Mouse (Mus musculus): ENCODE data around the gene Inpp4b. TPM values are rescaled to one million over a fixed set of nuclear protein-coding genes. Genes with fewer than 3 reads are reported as not detected.
A peak's percentile ranks its signal among the peaks of the same experiment; 100 is the strongest.

The Inpp4b gene
- polyA plus RNA-seq, 1 experiment from 2014 or later: 11.0 TPM

DNA sequence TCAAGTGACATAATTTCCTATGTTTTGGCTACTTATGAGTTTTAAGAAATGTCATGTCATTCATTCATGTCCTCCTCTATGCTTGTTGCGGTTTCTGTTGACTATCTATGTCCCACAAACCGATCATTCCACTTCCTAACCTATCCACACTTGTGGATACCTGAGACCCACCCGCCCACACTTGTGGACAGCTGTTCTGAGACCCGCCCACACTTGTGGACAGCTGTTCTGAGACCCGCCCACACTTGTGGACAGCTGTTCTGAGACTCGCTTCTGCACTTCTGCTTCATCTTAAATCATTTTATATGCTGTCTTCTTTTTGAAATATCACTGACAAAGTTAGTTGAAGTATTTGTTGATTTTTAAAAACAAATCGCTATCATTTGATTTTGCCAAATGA lies 400.2 kb downstream of the Inpp4b start:
- WGBS: 93% methylated on average over 7 of the region's 7 CpGs
- H3K4me2 ChIP-seq (ENCODE audit: low read length): no peak overlapping the region

DNA sequence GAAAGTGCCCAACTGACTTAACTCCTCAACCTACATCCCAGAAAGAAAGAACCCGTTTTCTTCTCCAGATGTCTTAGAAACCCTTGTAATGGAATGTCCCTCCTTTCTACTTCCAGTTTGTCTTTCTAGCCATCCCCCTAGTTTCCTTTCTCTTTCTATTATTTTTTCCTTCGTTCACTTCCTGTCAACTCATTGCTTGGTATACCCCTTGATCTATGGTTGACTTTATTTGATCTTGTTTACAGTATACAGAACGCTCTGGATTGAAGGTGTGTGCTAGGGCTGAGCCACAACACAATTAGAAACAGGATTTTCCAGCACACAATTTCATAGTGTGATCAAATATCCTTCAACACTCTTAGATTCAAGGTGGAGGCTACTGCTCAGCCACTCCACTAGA lies 400.7 kb downstream of the Inpp4b start:
- Histone ChIP-seq H3K27me3 (ENCODE audit: control insufficient read depth, insufficient read depth, low read depth, low read length) (no peaks in the 10 kb centered on the region), H3K36me3 (ENCODE audit: control insufficient read depth, insufficient read depth, low read length) (no peaks in the 10 kb centered on the region), H3K27ac (ENCODE audit: low read length) (no peak overlapping the region), H3K9me3 (replicated peaks; ENCODE audit: control insufficient read depth, low read length, poor library complexity, severe bottlenecking) (no peaks in the 10 kb centered on the region), H3K4me1 (ENCODE audit: control insufficient read depth, insufficient read depth, low read length) (no peaks in the 10 kb centered on the region), H3K9ac (ENCODE audit: low read depth, low read length) (no peak overlapping the region), H3K4me3 (ENCODE audit: low read depth, low read length) (no peak overlapping the region), H3K4me2 (ENCODE audit: low read length) (no peak overlapping the region)
- no peak for ATAC-seq
- whole genome bisulfite sequencing: 93% methylated on average over 3 of the region's 3 CpGs

More for the DNA sequence above, 400.2 kb downstream of the Inpp4b start:
- H3K27me3 ChIP-seq (ENCODE audit: control insufficient read depth, insufficient read depth, low read depth, low read length): no peaks in the 10 kb centered on the region
- no peak for ATAC-seq
- no peak overlapping the region for H3K27ac ChIP-seq (ENCODE audit: low read length)
- no peak overlapping the region for H3K4me3 ChIP-seq (ENCODE audit: low read depth, low read length)
- H3K9ac ChIP-seq (ENCODE audit: low read depth, low read length): no peak overlapping the region
- H3K4me1 ChIP-seq (ENCODE audit: control insufficient read depth, insufficient read depth, low read length): no peaks in the 10 kb centered on the region
- no peaks in the 10 kb centered on the region for H3K36me3 ChIP-seq (ENCODE audit: control insufficient read depth, insufficient read depth, low read length)
- H3K9me3 ChIP-seq (replicated peaks; ENCODE audit: control insufficient read depth, low read length, poor library complexity, severe bottlenecking): no peaks in the 10 kb centered on the region

DNA sequence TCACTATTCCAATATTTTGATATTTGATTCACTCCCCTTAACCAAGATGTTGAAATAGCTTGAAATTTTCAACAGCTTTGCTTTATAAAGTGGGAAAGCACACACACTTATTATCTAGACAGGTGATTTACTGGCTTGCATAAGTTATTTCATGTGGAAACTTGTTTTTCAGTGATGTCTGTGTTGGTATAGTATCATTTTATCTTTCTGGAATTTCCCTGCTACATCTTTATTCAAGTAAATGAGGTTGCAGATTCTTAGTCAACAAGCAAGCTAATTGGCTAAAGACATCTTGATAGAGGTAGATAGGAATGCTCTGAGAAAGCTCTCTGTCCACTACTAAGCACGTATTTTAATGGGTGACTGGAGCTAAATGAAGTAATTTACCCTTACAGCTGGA lies 403.1 kb downstream of the Inpp4b start:
- Histone ChIP-seq H3K4me3 (ENCODE audit: low read depth, low read length) (no peak overlapping the region), H3K4me1 (ENCODE audit: control insufficient read depth, insufficient read depth, low read length) (no peaks in the 10 kb centered on the region), H3K9ac (ENCODE audit: low read depth, low read length) (no peak overlapping the region), H3K36me3 (ENCODE audit: control insufficient read depth, insufficient read depth, low read length) (no peaks in the 10 kb centered on the region), H3K4me2 (ENCODE audit: low read length) (no peak overlapping the region), H3K9me3 (replicated peaks; ENCODE audit: control insufficient read depth, low read length, poor library complexity, severe bottlenecking) (no peaks in the 10 kb centered on the region), H3K27me3 (ENCODE audit: control insufficient read depth, insufficient read depth, low read depth, low read length) (no peaks in the 10 kb centered on the region), H3K27ac (ENCODE audit: low read length) (no peak overlapping the region)
- ATAC-seq: no peak
- WGBS: 43% methylated on average over 1 of the region's 1 CpGs

DNA sequence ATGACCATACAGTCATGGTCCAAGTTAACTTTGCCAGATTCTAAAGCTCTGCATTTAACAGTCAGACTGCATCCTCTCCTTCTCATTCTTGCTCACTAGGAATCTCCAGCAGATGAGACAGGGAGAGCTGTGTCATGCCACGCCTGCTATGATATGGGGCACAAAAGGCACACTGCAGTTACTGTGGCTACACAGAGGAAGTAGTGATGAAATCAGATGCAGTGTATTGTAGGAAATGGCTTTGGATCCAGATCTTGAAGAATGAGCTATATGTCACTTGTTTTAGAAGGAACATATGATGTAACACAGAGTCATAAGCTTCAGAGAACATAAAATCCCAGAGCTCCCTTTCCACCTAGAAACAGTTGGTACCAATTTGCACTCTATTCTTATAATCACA lies 408.8 kb downstream of the Inpp4b start:
- no peak overlapping the region for H3K4me2 ChIP-seq (ENCODE audit: low read length)
- H3K27me3 ChIP-seq (ENCODE audit: control insufficient read depth, insufficient read depth, low read depth, low read length): no peaks in the 10 kb centered on the region
- WGBS: 77% methylated on average over 1 of the region's 1 CpGs
- ATAC-seq: no peak
- no peak overlapping the region for H3K27ac ChIP-seq (ENCODE audit: low read length)
- no peaks in the 10 kb centered on the region for H3K9me3 ChIP-seq (replicated peaks; ENCODE audit: control insufficient read depth, low read length, poor library complexity, severe bottlenecking)
- H3K4me3 ChIP-seq (ENCODE audit: low read depth, low read length): no peak overlapping the region
- H3K36me3 ChIP-seq (ENCODE audit: control insufficient read depth, insufficient read depth, low read length): no peaks in the 10 kb centered on the region
- no peaks in the 10 kb centered on the region for H3K4me1 ChIP-seq (ENCODE audit: control insufficient read depth, insufficient read depth, low read length)
- H3K9ac ChIP-seq (ENCODE audit: low read depth, low read length): no peak overlapping the region

DNA sequence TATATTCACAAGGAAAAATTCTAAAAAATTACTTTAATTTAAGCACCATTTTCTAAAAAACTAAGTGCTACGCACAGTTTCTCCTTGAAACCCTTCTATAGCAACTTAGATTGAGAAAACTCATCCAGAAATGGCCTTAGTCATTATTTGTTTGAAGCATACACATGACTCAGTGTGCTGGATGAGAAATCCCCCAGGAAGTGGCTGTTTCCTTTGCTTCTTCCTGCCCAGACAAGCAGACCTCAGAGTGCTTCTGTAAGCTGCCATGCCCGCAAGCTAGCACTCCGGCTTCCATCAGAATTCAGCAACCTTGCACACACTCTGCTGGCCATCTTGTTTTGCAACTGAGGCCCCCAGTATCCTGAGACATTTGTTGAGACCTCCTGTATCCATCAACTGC lies 414.3 kb downstream of the Inpp4b start:
- H3K4me1 ChIP-seq (ENCODE audit: control insufficient read depth, insufficient read depth, low read length): no peaks in the 10 kb centered on the region
- ATAC-seq: no peak
- H3K4me2 ChIP-seq (ENCODE audit: low read length): no peak overlapping the region
- no peak overlapping the region for H3K27ac ChIP-seq (ENCODE audit: low read length)
- no peaks in the 10 kb centered on the region for H3K9me3 ChIP-seq (replicated peaks; ENCODE audit: control insufficient read depth, low read length, poor library complexity, severe bottlenecking)
- H3K27me3 ChIP-seq (ENCODE audit: control insufficient read depth, insufficient read depth, low read depth, low read length): no peaks in the 10 kb centered on the region
- no peak overlapping the region for H3K4me3 ChIP-seq (ENCODE audit: low read depth, low read length)
- 85% methylated on average over 3 of the region's 3 CpGs for WGBS
- H3K36me3 ChIP-seq (ENCODE audit: control insufficient read depth, insufficient read depth, low read length): no peaks in the 10 kb centered on the region
- no peak overlapping the region for H3K9ac ChIP-seq (ENCODE audit: low read depth, low read length)

DNA sequence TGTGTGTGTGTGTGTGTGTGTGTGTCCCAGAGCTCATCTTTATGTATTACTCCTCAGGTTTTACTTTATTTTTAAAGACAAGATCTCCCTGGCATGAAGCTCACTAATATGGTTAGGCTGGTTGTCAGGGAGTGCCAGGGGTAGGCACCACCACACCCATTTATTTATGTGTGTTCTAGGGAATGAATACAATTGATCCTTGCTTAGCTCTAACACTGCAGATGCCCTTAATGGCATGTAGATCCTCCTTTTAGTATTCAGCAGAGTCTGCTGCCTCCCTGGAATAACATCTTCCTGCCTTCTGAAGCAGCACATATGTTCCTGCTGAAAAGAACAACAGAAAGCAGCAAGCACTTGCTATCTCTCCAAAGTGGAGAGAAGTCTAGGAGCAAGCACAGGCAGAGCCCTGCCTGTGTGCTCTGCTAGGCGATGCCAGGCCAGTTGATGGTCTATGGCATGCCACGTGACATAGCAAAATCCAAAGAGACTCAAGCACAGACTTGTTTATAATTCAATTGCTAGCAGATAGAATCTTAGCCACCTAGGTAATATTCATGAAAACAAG lies 415.3 kb downstream of the Inpp4b start:
- no peaks in the 10 kb centered on the region for H3K27me3 ChIP-seq (ENCODE audit: control insufficient read depth, insufficient read depth, low read depth, low read length)
- no peak overlapping the region for H3K27ac ChIP-seq (ENCODE audit: low read length)
- no peaks in the 10 kb centered on the region for H3K36me3 ChIP-seq (ENCODE audit: control insufficient read depth, insufficient read depth, low read length)
- H3K4me1 ChIP-seq (ENCODE audit: control insufficient read depth, insufficient read depth, low read length): no peaks in the 10 kb centered on the region
- WGBS: 83% methylated on average over 2 of the region's 2 CpGs
- no peak overlapping the region for H3K4me2 ChIP-seq (ENCODE audit: low read length)
- ATAC-seq: no peak; the same call in 1 of the 2 replicates
- H3K4me3 ChIP-seq (ENCODE audit: low read depth, low read length): no peak overlapping the region
- H3K9me3 ChIP-seq (replicated peaks; ENCODE audit: control insufficient read depth, low read length, poor library complexity, severe bottlenecking): no peaks in the 10 kb centered on the region
- no peak overlapping the region for H3K9ac ChIP-seq (ENCODE audit: low read depth, low read length)

DNA sequence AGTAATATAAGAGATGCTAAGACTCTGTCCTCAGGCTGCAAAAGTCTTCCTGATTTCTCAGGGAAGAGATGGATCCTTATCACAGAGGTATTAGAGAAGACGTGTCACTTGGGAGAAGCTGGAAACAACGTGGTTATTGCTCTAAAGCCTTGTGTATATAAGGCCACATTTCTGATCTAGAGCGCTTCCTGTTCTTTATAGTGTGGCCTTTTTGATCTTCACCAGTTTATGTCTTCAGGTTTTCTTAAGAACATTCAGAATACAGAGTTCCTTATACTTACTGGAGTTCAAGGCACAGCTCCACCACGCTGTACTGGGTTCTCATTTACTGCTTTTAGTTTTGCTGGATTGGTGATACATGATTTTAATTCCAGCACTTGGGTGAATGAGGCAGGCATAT lies 419.1 kb downstream of the Inpp4b start:
- H3K9ac ChIP-seq (ENCODE audit: low read depth, low read length): no peak overlapping the region
- no peaks in the 10 kb centered on the region for H3K36me3 ChIP-seq (ENCODE audit: control insufficient read depth, insufficient read depth, low read length)
- no peaks in the 10 kb centered on the region for H3K4me1 ChIP-seq (ENCODE audit: control insufficient read depth, insufficient read depth, low read length)
- no peak overlapping the region for H3K4me3 ChIP-seq (ENCODE audit: low read depth, low read length)
- H3K4me2 ChIP-seq (ENCODE audit: low read length): no peak overlapping the region
- no peaks in the 10 kb centered on the region for H3K9me3 ChIP-seq (replicated peaks; ENCODE audit: control insufficient read depth, low read length, poor library complexity, severe bottlenecking)
- no peak for ATAC-seq
- 84% methylated on average over 4 of the region's 4 CpGs for WGBS
- no peaks in the 10 kb centered on the region for H3K27me3 ChIP-seq (ENCODE audit: control insufficient read depth, insufficient read depth, low read depth, low read length)
- H3K27ac ChIP-seq (ENCODE audit: low read length): no peak overlapping the region

DNA sequence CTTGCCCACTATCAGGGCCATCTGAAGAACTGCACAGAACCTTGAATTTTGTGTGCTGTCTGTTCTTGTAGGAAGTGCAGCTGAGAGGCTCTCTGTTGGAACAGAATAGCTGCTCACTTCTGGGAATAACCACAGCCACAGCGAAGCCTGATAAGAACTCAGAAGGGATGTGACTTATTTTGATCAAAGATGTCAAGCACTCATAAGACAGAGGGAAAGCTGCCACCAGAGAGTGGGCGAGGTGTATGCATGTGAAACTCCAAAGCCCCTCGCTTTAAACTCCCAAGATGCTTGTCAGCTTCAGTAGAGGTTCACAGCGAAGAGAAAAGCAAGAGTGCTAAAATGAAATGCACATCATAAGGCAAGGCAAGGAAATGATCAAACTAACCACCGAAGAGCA lies 423.7 kb downstream of the Inpp4b start:
- 88% methylated on average over 5 of the region's 5 CpGs for WGBS
- ATAC-seq: no peak

DNA sequence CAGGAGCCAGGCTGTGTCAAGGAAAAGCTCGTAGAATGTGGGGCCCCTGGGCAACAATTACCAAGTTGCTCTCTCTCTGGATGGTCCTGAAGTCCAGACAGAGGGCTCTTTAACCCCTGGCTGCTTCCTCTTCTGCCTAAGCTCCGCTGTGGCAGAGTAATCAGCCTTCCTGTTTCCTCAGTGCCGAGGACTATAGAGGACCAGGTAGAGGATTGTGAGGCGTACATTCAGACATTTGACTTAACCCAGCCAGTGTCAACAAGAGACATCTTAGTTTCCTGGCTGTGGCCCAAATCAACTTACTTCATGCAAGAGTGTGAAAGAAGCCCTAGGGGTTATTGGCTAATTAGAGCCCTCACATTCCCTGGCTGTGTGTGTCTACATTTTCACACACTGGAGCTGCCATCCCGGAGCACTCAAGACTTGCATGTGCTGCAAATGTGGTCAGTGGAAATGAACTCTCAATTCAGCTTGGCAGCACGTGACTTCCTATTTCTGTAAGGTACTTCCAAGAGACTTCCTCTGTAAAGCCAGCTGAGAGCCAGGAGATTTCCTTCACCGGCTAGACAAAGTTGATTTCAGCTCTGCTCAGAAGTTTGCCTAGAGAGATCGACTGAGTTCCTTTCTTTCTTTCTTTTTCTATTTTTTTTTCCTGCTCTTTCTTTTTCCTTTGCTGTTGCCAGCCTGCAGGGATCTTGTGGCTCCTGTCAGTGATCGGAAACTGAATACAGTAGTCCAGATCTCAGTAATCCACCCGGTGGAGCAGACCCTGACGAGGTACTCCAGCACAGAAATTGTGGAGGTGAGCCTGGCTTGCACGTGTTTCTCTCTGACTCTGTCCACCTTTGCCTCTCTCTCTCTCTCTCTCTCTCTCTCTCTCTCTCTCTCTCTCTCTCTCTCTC lies 425.3 kb downstream of the Inpp4b start:
- 21% methylated on average over 12 of the region's 12 CpGs for WGBS
- H3K9me3 ChIP-seq (replicated peaks; ENCODE audit: control insufficient read depth, low read length, poor library complexity, severe bottlenecking): no peaks in the 10 kb centered on the region

More for the DNA sequence above, 423.7 kb downstream of the Inpp4b start:
- H3K36me3 ChIP-seq (ENCODE audit: control insufficient read depth, insufficient read depth, low read length): no peaks in the 10 kb centered on the region
- H3K9ac ChIP-seq (ENCODE audit: low read depth, low read length): no peak overlapping the region
- H3K4me2 ChIP-seq (ENCODE audit: low read length): no peak overlapping the region
- H3K27me3 ChIP-seq (ENCODE audit: control insufficient read depth, insufficient read depth, low read depth, low read length): no peaks in the 10 kb centered on the region
- no peak overlapping the region for H3K4me3 ChIP-seq (ENCODE audit: low read depth, low read length)
- H3K27ac ChIP-seq (ENCODE audit: low read length): no peak overlapping the region
- H3K4me1 ChIP-seq (ENCODE audit: control insufficient read depth, insufficient read depth, low read length): peaks cover 15% of the 10 kb centered on the region; the same call in 1 of the 2 replicates
- no peaks in the 10 kb centered on the region for H3K9me3 ChIP-seq (replicated peaks; ENCODE audit: control insufficient read depth, low read length, poor library complexity, severe bottlenecking)

More for the DNA sequence above, 425.3 kb downstream of the Inpp4b start:
- Histone ChIP-seq H3K27ac (ENCODE audit: low read length) (no peak overlapping the region), H3K4me1 (ENCODE audit: control insufficient read depth, insufficient read depth, low read length) (peaks cover 15% of the 10 kb centered on the region; the same call in 1 of the 2 replicates), H3K27me3 (ENCODE audit: control insufficient read depth, insufficient read depth, low read depth, low read length) (no peaks in the 10 kb centered on the region), H3K36me3 (ENCODE audit: control insufficient read depth, insufficient read depth, low read length) (no peaks in the 10 kb centered on the region), H3K4me2 (ENCODE audit: low read length) (peak overlapping the region; percentile 14; the same call in 1 of the 2 replicates), H3K9ac (ENCODE audit: low read depth, low read length) (no peak overlapping the region), H3K4me3 (ENCODE audit: low read depth, low read length) (no peak overlapping the region)
- ATAC-seq: peak; percentile 72
